Mouse (Mus musculus): ENCODE measurements at regions not wholly inside any gene's neighbourhood (a gene's known extent, or its start where the extent isn't known, plus 50 kb on each side); places are given as distances from the start of the nearest gene placed in this dataset.

GRCm38 (mm10) chr4:7567687-7568393, 671.0 kb downstream of the Car8 start:
- TF ChIP-seq CTCF (IDR thresholded peaks at IDR 0.05), result no peak
- H3K9ac ChIP-seq (replicated peaks; ENCODE audit: low read length, poor library complexity, severe bottlenecking), result no peak overlapping the region
- H3K4me3 ChIP-seq (ENCODE audit: low read depth, low read length), result no peak overlapping the region
- H3K27me3 ChIP-seq (ENCODE audit: insufficient read depth, low read length), result no peaks in the 10 kb centered on the region
- no peak overlapping the region; the same call in 1 of the 2 replicates for H3K27ac ChIP-seq (ENCODE audit: low read depth, low read length)
- peak; percentile 72 for ATAC-seq (ENCODE audit: low FRiP score)
- peak; percentile 82 for DNase-seq (ENCODE audit: low spot score)
- 40% methylated on average over 6 of the region's 6 CpGs for WGBS
- no peaks in the 10 kb centered on the region for H3K4me1 ChIP-seq (ENCODE audit: insufficient read depth, low read length)
- H3K4me2 ChIP-seq (ENCODE audit: low read depth, low read length, poor library complexity, severe bottlenecking), result no peak overlapping the region
- H3K9me3 ChIP-seq (ENCODE audit: low read length), result no peaks in the 10 kb centered on the region
- H3K36me3 ChIP-seq (ENCODE audit: insufficient read depth, low read length), result no peaks in the 10 kb centered on the region

GRCm38 (mm10) chr4:7559867-7560832, 678.7 kb downstream of the Car8 start:
- ATAC-seq (ENCODE audit: low FRiP score) (no peak), DNase-seq (ENCODE audit: low spot score) (no peak)
- Histone ChIP-seq H3K9ac (replicated peaks; ENCODE audit: low read length, poor library complexity, severe bottlenecking) (no peak overlapping the region), H3K27me3 (ENCODE audit: insufficient read depth, low read length) (no peaks in the 10 kb centered on the region), H3K4me3 (ENCODE audit: low read depth, low read length) (no peak overlapping the region), H3K4me1 (ENCODE audit: insufficient read depth, low read length) (no peaks in the 10 kb centered on the region), H3K36me3 (ENCODE audit: insufficient read depth, low read length) (no peaks in the 10 kb centered on the region), H3K27ac (ENCODE audit: low read depth, low read length) (no peak overlapping the region), H3K4me2 (ENCODE audit: low read depth, low read length, poor library complexity, severe bottlenecking) (no peak overlapping the region), H3K9me3 (ENCODE audit: low read length) (no peaks in the 10 kb centered on the region)
- WGBS, result 79% methylated on average over 7 of the region's 7 CpGs
- TF ChIP-seq CTCF (IDR thresholded peaks at IDR 0.05), result no peak

- no peak for ATAC-seq (ENCODE audit: low FRiP score)
These were observed 680.1 kb downstream of the Car8 start for GRCm38 (mm10) chr4:7558721-7559120.

GRCm38 (mm10) chr4:7534301-7534700, 704.5 kb downstream of the Car8 start:
- H3K4me3 ChIP-seq (ENCODE audit: low read depth, low read length), result no peak overlapping the region
- peaks cover 2% of the 10 kb centered on the region; the same call in 1 of the 2 replicates for H3K36me3 ChIP-seq (ENCODE audit: insufficient read depth, low read length)
- no peaks in the 10 kb centered on the region for H3K9me3 ChIP-seq (ENCODE audit: low read length)
- no peak for DNase-seq (ENCODE audit: low spot score)
- no peak overlapping the region for H3K27ac ChIP-seq (ENCODE audit: low read depth, low read length)
- H3K27me3 ChIP-seq (ENCODE audit: insufficient read depth, low read length), result no peaks in the 10 kb centered on the region
- H3K4me2 ChIP-seq (ENCODE audit: low read depth, low read length, poor library complexity, severe bottlenecking), result no peak overlapping the region
- no peaks in the 10 kb centered on the region for H3K4me1 ChIP-seq (ENCODE audit: insufficient read depth, low read length)
- no peak for ATAC-seq (ENCODE audit: low FRiP score)
- 82% methylated on average over 4 of the region's 4 CpGs for WGBS
- no peak for TF ChIP-seq CTCF (IDR thresholded peaks at IDR 0.05)
- no peak overlapping the region for H3K9ac ChIP-seq (replicated peaks; ENCODE audit: low read length, poor library complexity, severe bottlenecking)

More at GRCm38 (mm10) chr4:7558721-7559120, 680.1 kb downstream of the Car8 start:
- DNase-seq (ENCODE audit: low spot score), result no peak
- no peaks in the 10 kb centered on the region for H3K9me3 ChIP-seq (ENCODE audit: low read length)
- H3K4me2 ChIP-seq (ENCODE audit: low read depth, low read length, poor library complexity, severe bottlenecking), result no peak overlapping the region
- no peaks in the 10 kb centered on the region for H3K4me1 ChIP-seq (ENCODE audit: insufficient read depth, low read length)
- H3K9ac ChIP-seq (replicated peaks; ENCODE audit: low read length, poor library complexity, severe bottlenecking), result no peak overlapping the region
- no peak overlapping the region for H3K27ac ChIP-seq (ENCODE audit: low read depth, low read length)
- H3K36me3 ChIP-seq (ENCODE audit: insufficient read depth, low read length), result no peaks in the 10 kb centered on the region
- H3K27me3 ChIP-seq (ENCODE audit: insufficient read depth, low read length), result no peaks in the 10 kb centered on the region
- 86% methylated on average over 2 of the region's 2 CpGs for WGBS
- no peak overlapping the region for H3K4me3 ChIP-seq (ENCODE audit: low read depth, low read length)
- no peak for TF ChIP-seq CTCF (IDR thresholded peaks at IDR 0.05)

- no peak overlapping the region for H3K4me3 ChIP-seq (ENCODE audit: low read depth, low read length)
- peaks cover 8% of the 10 kb centered on the region; the same call in 1 of the 2 replicates for H3K36me3 ChIP-seq (ENCODE audit: insufficient read depth, low read length)
- H3K4me2 ChIP-seq (ENCODE audit: low read depth, low read length, poor library complexity, severe bottlenecking), result no peak overlapping the region
- no peaks in the 10 kb centered on the region for H3K9me3 ChIP-seq (ENCODE audit: low read length)
- no peak for ATAC-seq (ENCODE audit: low FRiP score)
- WGBS, result 86% methylated on average over 2 of the region's 2 CpGs
- no peaks in the 10 kb centered on the region for H3K27me3 ChIP-seq (ENCODE audit: insufficient read depth, low read length)
- H3K4me1 ChIP-seq (ENCODE audit: insufficient read depth, low read length), result no peaks in the 10 kb centered on the region
- DNase-seq (ENCODE audit: low spot score), result no peak
- TF ChIP-seq CTCF (IDR thresholded peaks at IDR 0.05), result no peak
- H3K9ac ChIP-seq (replicated peaks; ENCODE audit: low read length, poor library complexity, severe bottlenecking), result no peak overlapping the region
- no peak overlapping the region for H3K27ac ChIP-seq (ENCODE audit: low read depth, low read length)
These were observed 711.1 kb downstream of the Car8 start for GRCm38 (mm10) chr4:7527718-7528117.

GRCm38 (mm10) chr4:7513081-7513480, 725.8 kb downstream of the Car8 start:
- Histone ChIP-seq H3K27ac (ENCODE audit: low read depth, low read length) (no peak overlapping the region), H3K9ac (replicated peaks; ENCODE audit: low read length, poor library complexity, severe bottlenecking) (no peak overlapping the region), H3K4me1 (ENCODE audit: insufficient read depth, low read length) (no peaks in the 10 kb centered on the region), H3K4me3 (ENCODE audit: low read depth, low read length) (no peak overlapping the region), H3K27me3 (ENCODE audit: insufficient read depth, low read length) (no peaks in the 10 kb centered on the region), H3K9me3 (ENCODE audit: low read length) (no peaks in the 10 kb centered on the region), H3K4me2 (ENCODE audit: low read depth, low read length, poor library complexity, severe bottlenecking) (no peak overlapping the region), H3K36me3 (ENCODE audit: insufficient read depth, low read length) (no peaks in the 10 kb centered on the region)
- no peak for TF ChIP-seq CTCF (IDR thresholded peaks at IDR 0.05)
- no peak for DNase-seq (ENCODE audit: low spot score)
- WGBS, result 89% methylated on average over 1 of the region's 1 CpGs
- no peak for ATAC-seq (ENCODE audit: low FRiP score)
